Mouse (Mus musculus) kidney, embryonic 14.5 days (tissue): ENCODE measurements at regions not wholly inside any gene's neighbourhood (a gene's known extent, or its start where the extent isn't known, plus 50 kb on each side); places are given as distances from the start of the nearest gene placed in this dataset.

Experiments
- ATAC-seq: fragments of 200-750 bp; cut with Nextera tagmentation; 2 replicates; pipeline ENCODE4 v1.8.0; 2017; ENCODE audit warnings: moderate number of reproducible peaks, mild to moderate bottlenecking, moderate TSS enrichment, moderate library complexity; ENCODE audit not compliant: low FRiP score, low TSS enrichment
- H3K27ac ChIP-seq: fragments of 300-500 bp; sonication (generic); 2 replicates; pipeline ENCODE4 v1.5.1; 2014; ENCODE audit warnings: low read depth, mild to moderate bottlenecking, low read length, moderate library complexity, mixed read lengths
- H3K27me3 ChIP-seq: fragments of 300-500 bp; sonication (generic); 2 replicates; pipeline ENCODE4 v1.6.1; 2014; ENCODE audit warnings: mild to moderate bottlenecking, low read length; ENCODE audit not compliant: control insufficient read depth, insufficient read depth
- H3K36me3 ChIP-seq: fragments of 300-500 bp; sonication (generic); 2 replicates; pipeline ENCODE4 v1.6.1; 2014; ENCODE audit warnings: low read length, mixed read lengths; ENCODE audit not compliant: control insufficient read depth, insufficient read depth
- H3K4me1 ChIP-seq: fragments of 300-500 bp; sonication (generic); 2 replicates; pipeline ENCODE4 v1.6.1; 2014; ENCODE audit warnings: low read length, mixed read lengths; ENCODE audit not compliant: control insufficient read depth, insufficient read depth
- H3K4me2 ChIP-seq: fragments of 300-500 bp; sonication (generic); replicated peaks from 2 replicates; pipeline ENCODE4 v1.6.1; 2014; ENCODE audit warnings: low read depth, mild to moderate bottlenecking, low read length
- H3K4me3 ChIP-seq: fragments of 300-500 bp; sonication (generic); 2 replicates; pipeline ENCODE4 v1.5.1; 2014; ENCODE audit warnings: mild to moderate bottlenecking, low read length
- H3K9ac ChIP-seq: fragments of 300-500 bp; sonication (generic); 2 replicates; pipeline ENCODE4 v1.6.1; 2014; ENCODE audit warnings: low read depth, mild to moderate bottlenecking, low read length, moderate library complexity
- H3K9me3 ChIP-seq: fragments of 300-500 bp; sonication (generic); 2 replicates; pipeline ENCODE4 v1.6.1; 2016; ENCODE audit warnings: low read length; ENCODE audit not compliant: control insufficient read depth
- WGBS: fragments of 180-500 bp; shearing (Covaris S2); extraction: QIAGEN DNeasy Blood & Tissue Kit; methylation state at CpG from one replicate; pipeline ENCODE4 v1.1.7; 2014; 5-methylcytosine and 5-hydroxymethylcytosine counted together

- Histone ChIP-seq H3K9ac (0 out of 2 replicates have a peak overlapping the region, but pooled peaks have one; percentile 23), H3K4me3 (no peak overlapping the region), H3K9me3 (peaks cover 7% of the 10 kb centered on the region), H3K4me2 (no peak overlapping the region), H3K27ac (peak overlapping the region; percentile 92), H3K36me3 (no peaks in the 10 kb centered on the region), H3K27me3 (no peaks in the 10 kb centered on the region), H3K4me1 (peaks cover 25% of the 10 kb centered on the region)
- WGBS: 2% methylated on average over 15 of the region's 15 CpGs
- peak; percentile 80 for ATAC-seq
Measured at GRCm38 (mm10) chr2:30743976-30744620, 59.4 kb downstream of the 1700001O22Rik start.

GRCm38 (mm10) chr2:30743265-30743846 lies 60.1 kb downstream of the 1700001O22Rik start:
- peaks cover 7% of the 10 kb centered on the region for H3K9me3 ChIP-seq
- WGBS: 34% methylated on average over 4 of the region's 4 CpGs
- no peak overlapping the region for H3K9ac ChIP-seq
- peaks cover 25% of the 10 kb centered on the region for H3K4me1 ChIP-seq
- no peaks in the 10 kb centered on the region for H3K36me3 ChIP-seq
- H3K4me2 ChIP-seq: no peak overlapping the region
- peak; percentile 58; the same call in 1 of the 2 replicates for ATAC-seq
- H3K4me3 ChIP-seq: no peak overlapping the region
- no peaks in the 10 kb centered on the region for H3K27me3 ChIP-seq
- peak overlapping the region; percentile 92 for H3K27ac ChIP-seq

GRCm38 (mm10) chr2:30741450-30741849 lies 62.0 kb downstream of the 1700001O22Rik start:
- Histone ChIP-seq H3K27me3 (no peaks in the 10 kb centered on the region), H3K36me3 (no peaks in the 10 kb centered on the region)
- ATAC-seq: no peak

GRCm38 (mm10) chr2:30737759-30738158 lies 65.7 kb downstream of the 1700001O22Rik start:
- Histone ChIP-seq H3K4me1 (peaks cover 16% of the 10 kb centered on the region; the same call in 1 of the 2 replicates), H3K36me3 (no peaks in the 10 kb centered on the region), H3K4me3 (no peak overlapping the region), H3K27ac (no peak overlapping the region), H3K27me3 (no peaks in the 10 kb centered on the region), H3K9ac (no peak overlapping the region), H3K9me3 (no peaks in the 10 kb centered on the region), H3K4me2 (no peak overlapping the region)
- 77% methylated on average over 5 of the region's 5 CpGs for WGBS
- ATAC-seq: no peak

More at GRCm38 (mm10) chr2:30741450-30741849, 62.0 kb downstream of the 1700001O22Rik start:
- Histone ChIP-seq H3K4me3 (no peak overlapping the region), H3K4me2 (no peak overlapping the region), H3K4me1 (peaks cover 31% of the 10 kb centered on the region), H3K27ac (no peak overlapping the region), H3K9ac (no peak overlapping the region), H3K9me3 (peaks cover 7% of the 10 kb centered on the region)
- 84% methylated on average over 2 of the region's 2 CpGs for WGBS

- Histone ChIP-seq H3K4me3 (no peak overlapping the region), H3K27ac (no peak overlapping the region), H3K9me3 (no peaks in the 10 kb centered on the region; the same call in 1 of the 2 replicates), H3K4me2 (no peak overlapping the region), H3K4me1 (peaks cover 12% of the 10 kb centered on the region; the same call in 1 of the 2 replicates), H3K27me3 (no peaks in the 10 kb centered on the region), H3K9ac (no peak overlapping the region), H3K36me3 (no peaks in the 10 kb centered on the region)
- ATAC-seq: no peak
- WGBS: 77% methylated on average over 6 of the region's 6 CpGs
Measured at GRCm38 (mm10) chr2:30736705-30737104, 66.8 kb downstream of the 1700001O22Rik start.

GRCm38 (mm10) chr2:30736236-30736635 lies 67.2 kb downstream of the 1700001O22Rik start:
- peaks cover 12% of the 10 kb centered on the region; the same call in 1 of the 2 replicates for H3K4me1 ChIP-seq
- ATAC-seq: no peak
- no peak overlapping the region for H3K27ac ChIP-seq
- H3K4me2 ChIP-seq: no peak overlapping the region
- H3K4me3 ChIP-seq: no peak overlapping the region
- WGBS: 66% methylated on average over 2 of the region's 2 CpGs
- H3K9me3 ChIP-seq: no peaks in the 10 kb centered on the region; the same call in 1 of the 2 replicates
- H3K9ac ChIP-seq: no peak overlapping the region
- H3K27me3 ChIP-seq: no peaks in the 10 kb centered on the region
- no peaks in the 10 kb centered on the region for H3K36me3 ChIP-seq

- H3K9me3 ChIP-seq: no peaks in the 10 kb centered on the region; the same call in 1 of the 2 replicates
- H3K4me2 ChIP-seq: no peak overlapping the region
- no peaks in the 10 kb centered on the region for H3K27me3 ChIP-seq
- no peak overlapping the region for H3K27ac ChIP-seq
- H3K9ac ChIP-seq: no peak overlapping the region
- H3K4me3 ChIP-seq: no peak overlapping the region
- H3K36me3 ChIP-seq: no peaks in the 10 kb centered on the region
- peaks cover 12% of the 10 kb centered on the region; the same call in 1 of the 2 replicates for H3K4me1 ChIP-seq
- WGBS: 29% methylated on average over 6 of the region's 6 CpGs
- ATAC-seq: peak; percentile 30; the same call in 1 of the 2 replicates
Measured at GRCm38 (mm10) chr2:30733853-30734252, 69.6 kb downstream of the 1700001O22Rik start.

- H3K9me3 ChIP-seq: no peaks in the 10 kb centered on the region; the same call in 1 of the 2 replicates
- no peak for ATAC-seq
- 94% methylated on average over 5 of the region's 5 CpGs for WGBS
Measured at GRCm38 (mm10) chr2:30731832-30732231, 71.6 kb downstream of the 1700001O22Rik start.

GRCm38 (mm10) chr2:30727948-30728347 lies 75.5 kb downstream of the 1700001O22Rik start:
- peaks cover 29% of the 10 kb centered on the region for H3K4me1 ChIP-seq
- H3K4me3 ChIP-seq: no peak overlapping the region
- no peak overlapping the region for H3K9ac ChIP-seq
- no peak overlapping the region for H3K4me2 ChIP-seq
- WGBS: 87% methylated on average over 6 of the region's 6 CpGs
- H3K27me3 ChIP-seq: no peaks in the 10 kb centered on the region
- ATAC-seq: no peak
- no peaks in the 10 kb centered on the region; the same call in 1 of the 2 replicates for H3K9me3 ChIP-seq
- H3K36me3 ChIP-seq: no peaks in the 10 kb centered on the region
- H3K27ac ChIP-seq: no peak overlapping the region

More at GRCm38 (mm10) chr2:30731832-30732231, 71.6 kb downstream of the 1700001O22Rik start:
- no peak overlapping the region for H3K9ac ChIP-seq
- H3K27ac ChIP-seq: no peak overlapping the region
- H3K4me2 ChIP-seq: no peak overlapping the region
- no peak overlapping the region for H3K4me3 ChIP-seq
- H3K27me3 ChIP-seq: no peaks in the 10 kb centered on the region
- no peaks in the 10 kb centered on the region for H3K36me3 ChIP-seq
- peaks cover 6% of the 10 kb centered on the region; the same call in 1 of the 2 replicates for H3K4me1 ChIP-seq
